Mouse (Mus musculus) midbrain, embryonic 14.5 days (tissue): ENCODE measurements at regions not wholly inside any gene's neighbourhood (a gene's known extent, or its start where the extent isn't known, plus 50 kb on each side); places are given as distances from the start of the nearest gene placed in this dataset.

ENCODE experiments used
- ATAC-seq: fragments of 200-750 bp; cut with Nextera tagmentation; 2 replicates; pipeline ENCODE4 v1.8.0; 2017; ENCODE audit warnings: moderate number of reproducible peaks, moderate library complexity; ENCODE audit not compliant: low FRiP score, low TSS enrichment
- DNase-seq: peaks from one replicate; pipeline ENCODE4 v3.0.0-alpha.2; 2015
- H3K27ac ChIP-seq: fragments of 300-500 bp; sonication (generic); replicated peaks from 2 replicates; pipeline ENCODE4 v1.5.1; 2014; ENCODE audit warnings: mild to moderate bottlenecking, low read depth, low read length, moderate library complexity
- H3K27me3 ChIP-seq: fragments of 300-500 bp; sonication (generic); 2 replicates; pipeline ENCODE4 v1.6.1; 2014; ENCODE audit warnings: low read length, control low read depth, mixed read lengths; ENCODE audit not compliant: control insufficient read depth, insufficient read depth
- H3K36me3 ChIP-seq: fragments of 300-500 bp; sonication (generic); 2 replicates; pipeline ENCODE4 v1.6.1; 2014; ENCODE audit warnings: low read length, control low read depth; ENCODE audit not compliant: control insufficient read depth, insufficient read depth
- H3K4me1 ChIP-seq: fragments of 300-500 bp; sonication (generic); 2 replicates; pipeline ENCODE4 v1.6.1; 2014; ENCODE audit warnings: mild to moderate bottlenecking, antibody characterized with exemption, low read length, control low read depth; ENCODE audit not compliant: control insufficient read depth, insufficient read depth
- H3K4me2 ChIP-seq: fragments of 300-500 bp; sonication (generic); 2 replicates; pipeline ENCODE4 v1.6.1; 2014; ENCODE audit warnings: mild to moderate bottlenecking, low read length, moderate library complexity
- H3K4me3 ChIP-seq: fragments of 300-500 bp; sonication (generic); replicated peaks from 2 replicates; pipeline ENCODE4 v1.5.1; 2014; ENCODE audit warnings: low read depth, low read length
- H3K9ac ChIP-seq: fragments of 300-500 bp; sonication (generic); replicated peaks from 2 replicates; pipeline ENCODE4 v1.6.1; 2014; ENCODE audit warnings: mild to moderate bottlenecking, low read length, moderate library complexity
- H3K9me3 ChIP-seq: fragments of 300-500 bp; sonication (generic); 2 replicates; pipeline ENCODE4 v1.6.1; 2016; ENCODE audit warnings: low read length, control low read depth, mixed read lengths; ENCODE audit not compliant: control insufficient read depth
- WGBS: fragments of 180-500 bp; shearing (Covaris S2); extraction: QIAGEN DNeasy Blood & Tissue Kit; methylation state at CpG from one replicate; pipeline ENCODE4 v1.1.7; 2014; 5-methylcytosine and 5-hydroxymethylcytosine counted together

DNA sequence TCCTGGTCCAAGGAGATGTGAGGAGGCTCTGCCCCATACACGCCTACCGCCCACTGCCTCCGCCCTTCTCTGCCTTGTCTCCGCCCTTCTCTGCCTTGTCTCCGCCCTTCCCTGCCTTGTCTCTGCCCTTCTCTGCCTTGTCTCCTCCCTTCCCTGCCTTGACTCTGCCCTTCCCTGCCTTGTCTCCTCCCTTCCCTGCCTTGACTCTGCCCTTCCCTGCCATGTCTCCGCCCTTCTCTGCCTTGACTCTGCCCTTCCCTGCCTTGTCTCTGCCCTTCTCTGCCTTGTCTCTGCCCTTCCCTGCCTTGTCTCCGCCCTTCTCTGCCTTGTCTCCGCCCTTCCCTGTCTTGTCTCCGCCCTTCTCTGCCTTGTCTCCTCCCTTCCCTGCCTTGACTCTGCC is 185.4 kb upstream of the Sfswap start:
- no peaks in the 10 kb centered on the region for H3K27me3 ChIP-seq
- H3K36me3 ChIP-seq = no peaks in the 10 kb centered on the region
- H3K4me2 ChIP-seq = no peak overlapping the region
- 58% methylated on average over 9 of the region's 9 CpGs for WGBS
- no peak overlapping the region for H3K27ac ChIP-seq
- H3K9ac ChIP-seq = no peak overlapping the region
- 0 out of 2 replicates have a peak, but pooled peaks cover 6% of the 10 kb centered on the region for H3K4me1 ChIP-seq
- DNase-seq = no peak
- no peak for ATAC-seq
- no peak overlapping the region for H3K4me3 ChIP-seq
- no peaks in the 10 kb centered on the region for H3K9me3 ChIP-seq

DNA sequence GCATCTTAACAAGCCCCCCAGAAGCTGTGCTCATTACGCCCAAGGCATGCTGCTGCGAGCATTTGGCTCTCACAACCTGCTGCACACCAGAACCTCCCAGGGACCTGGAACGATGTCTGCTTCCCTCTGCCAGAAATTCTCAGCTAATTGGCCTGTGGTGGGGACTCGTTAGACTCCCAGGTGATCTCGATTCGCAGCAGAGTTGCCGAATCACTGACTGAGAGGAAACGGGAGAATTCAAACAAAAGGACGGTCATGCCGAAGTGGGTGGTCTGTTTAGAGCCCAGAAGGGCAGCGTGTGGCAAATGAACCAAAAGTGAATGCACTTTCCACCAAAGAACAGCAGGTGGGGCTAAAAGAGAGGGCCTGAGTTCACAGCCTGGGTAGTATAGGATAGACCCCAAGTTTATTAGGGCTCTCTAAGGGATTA is 169.9 kb upstream of the Sfswap start:
- peak overlapping the region; percentile 21; the same call in 1 of the 2 replicates for H3K4me2 ChIP-seq
- H3K9ac ChIP-seq = no peak overlapping the region
- H3K27ac ChIP-seq = no peak overlapping the region
- no peaks in the 10 kb centered on the region for H3K9me3 ChIP-seq
- H3K4me3 ChIP-seq = no peak overlapping the region
- DNase-seq (peak; percentile 69), ATAC-seq (no peak)
- H3K36me3 ChIP-seq = no peaks in the 10 kb centered on the region
- H3K27me3 ChIP-seq = no peaks in the 10 kb centered on the region
- WGBS = 16% methylated on average over 11 of the region's 11 CpGs
- H3K4me1 ChIP-seq = peaks cover 4% of the 10 kb centered on the region; the same call in 1 of the 2 replicates

DNA sequence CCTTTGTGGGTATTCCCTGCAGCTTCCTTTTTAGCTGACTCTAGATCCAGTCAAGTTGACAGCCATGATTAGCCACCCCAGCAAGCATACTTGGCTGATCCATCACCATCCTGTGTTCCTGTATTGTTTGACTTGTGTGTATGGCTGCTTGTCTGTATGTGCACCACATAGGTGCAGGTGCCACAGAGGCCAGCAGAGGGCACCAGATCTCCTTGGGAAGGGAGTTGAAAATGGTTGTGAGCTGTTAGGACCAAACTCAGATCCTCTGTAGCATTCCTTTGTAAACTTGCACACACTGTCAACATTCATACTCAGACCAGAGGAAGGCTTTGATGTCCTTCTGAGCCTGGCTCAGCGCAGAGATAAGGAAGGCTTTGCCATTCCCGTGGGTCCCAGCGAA is 169.0 kb upstream of the Sfswap start:
- no peak overlapping the region for H3K27ac ChIP-seq
- no peak overlapping the region for H3K4me2 ChIP-seq
- no peaks in the 10 kb centered on the region for H3K9me3 ChIP-seq
- no peak overlapping the region for H3K9ac ChIP-seq
- H3K36me3 ChIP-seq = no peaks in the 10 kb centered on the region
- 95% methylated on average over 3 of the region's 3 CpGs for WGBS
- no peaks in the 10 kb centered on the region for H3K27me3 ChIP-seq
- DNase-seq = no peak
- no peak overlapping the region for H3K4me3 ChIP-seq
- no peak for ATAC-seq
- H3K4me1 ChIP-seq = no peaks in the 10 kb centered on the region

DNA sequence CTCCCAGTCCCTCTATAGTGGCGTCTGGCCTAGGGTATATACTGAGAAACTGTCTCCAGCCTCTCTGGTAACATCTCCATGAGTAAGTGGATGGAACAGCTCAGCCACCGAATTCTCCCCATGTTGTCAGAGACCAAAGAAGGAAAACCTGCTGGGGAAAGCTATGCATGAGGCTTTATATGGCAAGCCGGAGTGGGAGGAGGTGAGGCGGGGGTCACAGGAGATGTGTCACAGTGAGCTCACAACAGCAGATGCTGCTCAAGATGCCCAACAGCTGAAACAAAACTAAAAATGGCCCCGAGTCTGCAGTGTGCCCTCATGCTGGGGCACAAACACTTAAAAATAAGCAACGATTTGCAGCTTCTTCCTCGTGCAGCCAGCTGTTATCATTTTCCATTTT is 162.5 kb upstream of the Sfswap start:
- no peaks in the 10 kb centered on the region for H3K36me3 ChIP-seq
- DNase-seq (no peak), ATAC-seq (no peak)
- H3K4me3 ChIP-seq = no peak overlapping the region
- no peaks in the 10 kb centered on the region for H3K27me3 ChIP-seq
- H3K27ac ChIP-seq = no peak overlapping the region
- H3K9ac ChIP-seq = no peak overlapping the region
- no peak overlapping the region for H3K4me2 ChIP-seq
- no peaks in the 10 kb centered on the region for H3K4me1 ChIP-seq
- H3K9me3 ChIP-seq = no peaks in the 10 kb centered on the region
- WGBS = 82% methylated on average over 7 of the region's 7 CpGs

DNA sequence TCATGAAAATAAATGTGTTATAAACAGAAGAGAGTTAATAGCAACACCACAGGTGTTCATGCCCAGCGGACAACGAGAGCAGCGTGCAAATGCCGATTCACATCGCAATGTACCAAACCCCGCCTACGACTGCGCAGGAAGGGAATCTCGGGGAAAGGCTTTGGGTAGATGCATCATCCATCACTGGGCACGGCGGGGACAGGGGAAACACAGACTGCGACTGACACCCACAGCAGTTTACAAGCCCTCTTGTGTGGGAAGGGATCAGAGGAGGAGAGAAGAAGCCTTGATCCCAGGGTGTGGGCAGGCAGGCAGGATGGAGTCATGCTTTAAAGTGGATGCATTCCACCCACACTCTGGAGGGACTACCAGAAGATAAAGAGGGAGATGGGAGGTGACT is 157.0 kb upstream of the Sfswap start:
- no peak for ATAC-seq
- H3K4me3 ChIP-seq = no peak overlapping the region
- no peak overlapping the region for H3K9ac ChIP-seq
- H3K27me3 ChIP-seq = no peaks in the 10 kb centered on the region
- DNase-seq = no peak
- no peaks in the 10 kb centered on the region for H3K4me1 ChIP-seq
- H3K27ac ChIP-seq = no peak overlapping the region
- 90% methylated on average over 12 of the region's 12 CpGs for WGBS
- no peaks in the 10 kb centered on the region for H3K36me3 ChIP-seq
- no peak overlapping the region for H3K4me2 ChIP-seq
- H3K9me3 ChIP-seq = no peaks in the 10 kb centered on the region

DNA sequence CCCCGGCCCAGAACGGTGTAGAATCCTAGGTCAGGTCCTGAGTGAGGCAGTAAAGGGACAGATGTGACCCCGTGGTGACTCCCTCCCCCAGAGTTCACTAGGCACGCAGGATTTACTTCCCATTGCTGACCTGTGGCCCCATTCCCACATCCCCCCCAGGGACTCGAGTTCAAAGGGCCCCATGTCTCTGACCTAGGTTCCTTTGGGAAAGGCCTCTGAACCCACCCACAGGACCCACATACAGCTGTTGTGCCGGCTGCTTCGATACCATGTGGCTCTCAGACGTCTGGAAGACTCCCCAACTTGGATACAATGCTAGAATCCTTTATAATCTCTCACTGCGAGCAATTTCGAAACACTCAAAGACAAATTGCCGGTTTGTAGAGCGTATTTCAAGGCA is 151.0 kb upstream of the Sfswap start:
- Histone ChIP-seq H3K4me1 (peaks cover 3% of the 10 kb centered on the region; the same call in 1 of the 2 replicates), H3K36me3 (no peaks in the 10 kb centered on the region), H3K4me2 (no peak overlapping the region), H3K9ac (no peak overlapping the region), H3K27me3 (no peaks in the 10 kb centered on the region), H3K9me3 (no peaks in the 10 kb centered on the region), H3K27ac (no peak overlapping the region), H3K4me3 (no peak overlapping the region)
- DNase-seq (no peak), ATAC-seq (no peak)
- 70% methylated on average over 12 of the region's 12 CpGs for WGBS

DNA sequence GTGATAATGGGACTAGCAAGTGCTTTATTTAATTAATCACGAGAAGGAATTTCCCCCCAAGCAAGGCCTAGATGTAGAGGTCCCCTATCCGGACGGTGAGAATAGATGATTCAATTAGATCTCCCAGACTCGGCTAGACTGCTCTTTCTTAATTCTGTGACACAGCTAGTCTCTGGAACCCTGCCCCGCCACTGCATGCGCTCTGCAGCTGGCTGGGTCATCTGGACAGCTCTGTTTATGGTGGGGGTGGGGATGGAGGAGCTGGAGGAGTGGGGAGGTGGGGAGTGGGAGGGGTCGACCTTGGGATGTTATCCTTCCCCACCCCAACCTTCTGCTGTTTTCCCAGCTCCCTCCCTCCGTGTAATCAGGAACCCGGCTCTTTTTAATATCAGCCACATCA is 147.5 kb upstream of the Sfswap start:
- Histone ChIP-seq H3K4me2 (no peak overlapping the region), H3K9me3 (no peaks in the 10 kb centered on the region), H3K4me3 (no peak overlapping the region), H3K9ac (no peak overlapping the region), H3K27me3 (no peaks in the 10 kb centered on the region), H3K36me3 (no peaks in the 10 kb centered on the region), H3K27ac (peak overlapping the region; percentile 17; the same call in 1 of the 2 replicates), H3K4me1 (peaks cover 3% of the 10 kb centered on the region; the same call in 1 of the 2 replicates)
- DNase-seq = peak; percentile 43
- ATAC-seq = no peak
- WGBS = 33% methylated on average over 9 of the region's 9 CpGs

DNA sequence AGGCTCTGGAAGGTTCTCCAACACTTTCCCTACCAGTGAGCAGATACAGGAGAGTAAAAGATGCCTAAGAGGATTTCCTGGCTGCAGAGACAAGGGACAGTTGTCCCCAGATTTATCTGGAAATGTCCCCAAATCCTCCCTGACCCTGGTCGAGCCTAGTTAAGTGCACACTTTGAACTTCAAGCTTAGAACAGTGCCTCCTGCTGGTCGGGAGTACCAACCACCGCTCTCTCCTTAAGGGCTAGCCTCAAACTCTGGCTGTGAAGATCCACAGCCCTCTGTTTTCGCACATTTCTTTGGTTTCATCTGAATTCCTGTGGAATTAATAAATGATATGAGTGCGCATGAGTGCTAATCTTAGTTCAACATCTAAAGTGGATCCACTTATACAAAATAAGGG is 146.1 kb upstream of the Sfswap start:
- H3K36me3 ChIP-seq = no peaks in the 10 kb centered on the region

DNA sequence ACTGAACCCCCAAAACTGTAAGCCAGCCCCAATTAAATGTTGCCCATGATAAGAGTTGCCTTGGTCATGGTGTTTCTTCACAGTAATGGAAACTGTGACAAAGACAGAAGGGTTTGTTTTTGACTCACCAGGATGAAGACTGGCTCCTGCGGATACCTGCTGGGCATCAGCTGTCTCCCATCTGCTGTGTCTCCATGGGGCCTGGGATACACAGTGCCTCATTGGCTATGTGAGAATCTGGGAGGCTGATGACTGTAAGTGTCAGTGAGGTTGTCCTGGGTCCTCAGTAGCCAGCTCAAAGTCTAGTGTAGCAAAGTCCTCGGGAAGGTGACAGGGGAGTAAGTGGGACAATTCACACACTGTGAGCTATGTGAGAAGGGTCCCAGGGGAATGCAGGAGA is 139.5 kb upstream of the Sfswap start:
- 81% methylated on average over 2 of the region's 2 CpGs for WGBS

More for the DNA sequence above, 146.1 kb upstream of the Sfswap start:
- Histone ChIP-seq H3K27ac (no peak overlapping the region), H3K4me2 (no peak overlapping the region), H3K9me3 (no peaks in the 10 kb centered on the region), H3K4me1 (peaks cover 3% of the 10 kb centered on the region; the same call in 1 of the 2 replicates), H3K4me3 (no peak overlapping the region), H3K27me3 (no peaks in the 10 kb centered on the region), H3K9ac (no peak overlapping the region)
- DNase-seq (no peak), ATAC-seq (no peak)
- WGBS = 89% methylated on average over 5 of the region's 5 CpGs

More for the DNA sequence above, 139.5 kb upstream of the Sfswap start:
- no peak overlapping the region for H3K4me3 ChIP-seq
- ATAC-seq (no peak), DNase-seq (no peak)
- no peak overlapping the region for H3K4me2 ChIP-seq
- no peak overlapping the region for H3K9ac ChIP-seq
- H3K9me3 ChIP-seq = no peaks in the 10 kb centered on the region
- H3K4me1 ChIP-seq = no peaks in the 10 kb centered on the region
- H3K27me3 ChIP-seq = no peaks in the 10 kb centered on the region
- H3K36me3 ChIP-seq = no peaks in the 10 kb centered on the region
- H3K27ac ChIP-seq = no peak overlapping the region
